Mouse (Mus musculus) myocyte (in vitro differentiated cells): Measurements from ENCODE around the gene G6pc2.

Experiments used
- E2F4 ChIP-seq: IDR thresholded peaks from one replicate; pipeline ENCODE4 v1.6.1; 2011; ENCODE audit warnings: mild to moderate bottlenecking, control low read depth, moderate library complexity; ENCODE audit not compliant: insufficient read depth
- MAX ChIP-seq: IDR thresholded peaks from one replicate; pipeline ENCODE4 v1.6.1; 2011; ENCODE audit warnings: low read depth, mild to moderate bottlenecking, control low read depth
- MYOD1 ChIP-seq, 3 experiments: IDR thresholded peaks; one replicate each; pipeline ENCODE4 v1.6.1; 2011; ENCODE audit warnings: control low read depth in 2 of 3, low read depth in 2 of 3, mild to moderate bottlenecking in 2 of 3, moderate library complexity in 1 of 3; ENCODE audit not compliant: insufficient read length in 2 of 3, control insufficient read depth in 1 of 3
- POLR2A ChIP-seq: IDR thresholded peaks from one replicate; pipeline ENCODE4 v1.6.1; 2011; ENCODE audit warnings: low read depth, mild to moderate bottlenecking, control low read depth, moderate library complexity; ENCODE audit not compliant: insufficient read length
- SRF ChIP-seq: IDR thresholded peaks from one replicate; pipeline ENCODE4 v1.6.1; 2011; ENCODE audit warnings: low read depth; ENCODE audit not compliant: control insufficient read depth, insufficient read length

GRCm38 (mm10) chr2:69275875-69276274, 65.0 kb downstream of the G6pc2 start:
- TF ChIP-seq MYOD1 (IDR thresholded peaks at IDR 0.05; ENCODE audit: control insufficient read depth in 1 of 3, insufficient read length in 2 of 3, low read depth in 2 of 3) = no peak
- no peak for TF ChIP-seq POLR2A
- no peak for TF ChIP-seq SRF
- TF ChIP-seq E2F4 = no peak
- no peak for TF ChIP-seq MAX
